16 mouse cellular contexts compared by ENCODE assay signal in the genomic region with DNA sequence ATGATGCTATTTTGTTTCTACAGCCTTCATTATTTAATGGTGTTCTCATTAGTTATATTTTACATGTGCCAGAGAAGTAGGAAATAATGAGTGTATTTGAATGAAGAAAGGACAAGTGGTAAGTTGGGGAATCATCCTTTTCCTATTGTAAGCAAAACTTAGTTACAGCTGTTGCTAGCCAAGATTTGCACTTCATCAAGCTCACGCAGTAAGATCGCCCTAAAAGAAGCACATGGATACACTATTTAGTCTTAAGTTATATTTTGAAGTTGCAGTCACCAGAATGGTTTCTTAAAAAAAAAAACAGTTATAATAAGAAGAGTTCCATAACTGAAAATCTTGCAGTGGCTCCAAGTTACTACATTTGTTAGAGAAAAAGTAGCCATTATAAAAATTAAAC.
"Had no signal": no experiment of that assay in that cellular context is flagged by ENCODE, and none has a peak within 500 bp of the region (broad histone marks: within the 10 kb centered on the region; RNA-seq: fewer than 3 reads in every experiment).

No protein-coding gene starts in this region.

- H3K36me3 ChIP-seq: neural tube, embryonic 13.5 days; neural tube, embryonic 15.5 days; stomach, embryonic 15.5 days had no signal

- H3K9ac ChIP-seq: neural tube, embryonic 13.5 days; neural tube, embryonic 15.5 days; stomach, embryonic 15.5 days had no signal

- H3K4me2 ChIP-seq: neural tube, embryonic 13.5 days; neural tube, embryonic 15.5 days; stomach, embryonic 15.5 days had no signal

- H3K9me3 ChIP-seq: neural tube, embryonic 13.5 days; neural tube, embryonic 15.5 days; stomach, embryonic 15.5 days had no signal

- H3K4me3 ChIP-seq: neural tube, embryonic 13.5 days; neural tube, embryonic 15.5 days; stomach, embryonic 15.5 days had no signal

- DNase-seq: retina, postnatal 1 day; right cerebral cortex, adult 18-20 months; right cerebral cortex, postnatal 14 days; right cerebral cortex, postnatal 25 days; right cerebral cortex, postnatal 4 days; spleen, adult 18-20 months; thymus, adult 18-20 months; thymus, adult 2 months; thymus, postnatal 14 days; thymus, postnatal 25 days; thymus, postnatal 36 days; thymus, postnatal 4 days had no signal

- H3K4me1 ChIP-seq: neural tube, embryonic 13.5 days; neural tube, embryonic 15.5 days; stomach, embryonic 15.5 days had no signal

- H3K27ac ChIP-seq: neural tube, embryonic 13.5 days; neural tube, embryonic 15.5 days; stomach, embryonic 15.5 days; stomach, postnatal 0 days had no signal

- H3K27me3 ChIP-seq: neural tube, embryonic 13.5 days; neural tube, embryonic 15.5 days; stomach, embryonic 15.5 days had no signal
